Mouse (Mus musculus): ENCODE data around the gene Rad51d. TPM values are rescaled to one million over a fixed set of nuclear protein-coding genes. Genes with fewer than 3 reads are reported as not detected.

Rad51d gene
- total RNA-seq, 1 experiment: 9.1 TPM

- Histone ChIP-seq H3K4me3 (ENCODE audit: insufficient read depth in 1 of 2, low read depth in 1 of 2, low read length in 2 of 2, poor library complexity in 1 of 2, severe bottlenecking in 1 of 2) (no peak overlapping the region), H3K36me3 (ENCODE audit: control insufficient read depth, insufficient read depth, low read length, poor library complexity, severe bottlenecking) (peaks cover 42% of the 10 kb centered on the region), H3K9me3 (ENCODE audit: control insufficient read depth, insufficient read depth, low read depth, low read length) (no peaks in the 10 kb centered on the region), H3K4me1 (ENCODE audit: control insufficient read depth in 2 of 2, insufficient read depth in 2 of 2, low read length in 2 of 2, poor library complexity in 1 of 2) (peaks cover 0 to 4% of the 10 kb centered on the region in 2 experiments; a peak in 1 of 4 replicates), H3K27ac (ENCODE audit: insufficient read depth, low read depth, low read length, poor library complexity, severe bottlenecking) (no peak overlapping the region), H3K9ac (ENCODE audit: insufficient read depth, low read depth, low read length, poor library complexity, severe bottlenecking) (no peak overlapping the region)
- in situ Hi-C loops (cut with MboI; ENCODE audit: low sequenced_read_pairs in 2 of 2, unreplicated experiment in 2 of 2): loop anchor here in 1 of 2 experiments (25.0 kb wide), 1 partner anchor 662 kb away; no protein-coding TSS in a partner anchor
- TF ChIP-seq MAFK (IDR thresholded peaks at IDR 0.05; ENCODE audit: insufficient read depth, low read depth, low read length): no peak
- TF ChIP-seq CHD2 (IDR thresholded peaks at IDR 0.05; ENCODE audit: low read depth, low read length): no peak
- TF ChIP-seq ZNF384 (IDR thresholded peaks at IDR 0.05; ENCODE audit: low read depth, low read length): no peak
- DNase-seq (ENCODE audit: low read depth, low spot score): no peak
These were observed 9.3 kb upstream of the Rad51d start for GRCm38 (mm10) chr11:82899720-82900119.

- Histone ChIP-seq H3K4me3 (ENCODE audit: insufficient read depth in 1 of 2, low read depth in 1 of 2, low read length in 2 of 2, poor library complexity in 1 of 2, severe bottlenecking in 1 of 2) (no peak overlapping the region), H3K9me3 (ENCODE audit: control insufficient read depth, insufficient read depth, low read depth, low read length) (no peaks in the 10 kb centered on the region), H3K9ac (ENCODE audit: insufficient read depth, low read depth, low read length, poor library complexity, severe bottlenecking) (no peak overlapping the region), H3K27ac (ENCODE audit: insufficient read depth, low read depth, low read length, poor library complexity, severe bottlenecking) (no peak overlapping the region), H3K4me1 (ENCODE audit: control insufficient read depth in 2 of 2, insufficient read depth in 2 of 2, low read length in 2 of 2, poor library complexity in 1 of 2) (peaks cover 0 to 4% of the 10 kb centered on the region in 2 experiments; a peak in 1 of 4 replicates), H3K36me3 (ENCODE audit: control insufficient read depth, insufficient read depth, low read length, poor library complexity, severe bottlenecking) (peaks cover 25% of the 10 kb centered on the region)
- DNase-seq (ENCODE audit: low read depth, low spot score): no peak
- in situ Hi-C loops (cut with MboI; ENCODE audit: low sequenced_read_pairs in 2 of 2, unreplicated experiment in 2 of 2): loop anchor here in 1 of 2 experiments (25.0 kb wide), 1 partner anchor 660 kb away; no protein-coding TSS in a partner anchor
- TF ChIP-seq CHD2 (IDR thresholded peaks at IDR 0.05; ENCODE audit: low read depth, low read length) (no peak), MAFK (IDR thresholded peaks at IDR 0.05; ENCODE audit: insufficient read depth, low read depth, low read length) (no peak)
These were observed 7.1 kb upstream of the Rad51d start for GRCm38 (mm10) chr11:82897478-82897877.

GRCm38 (mm10) chr11:82891936-82892335 lies 1.5 kb upstream of the Rad51d start, which contains the start of gene Fndc8:
TSS of gene Fndc8 (plus strand) at chr11:82892124.
- TF ChIP-seq HCFC1 (IDR thresholded peaks at IDR 0.05; ENCODE audit: borderline replicate concordance, insufficient read depth, low read length) (no peak), MAFK (IDR thresholded peaks at IDR 0.05; ENCODE audit: insufficient read depth, low read depth, low read length) (no peak), ZC3H11A (IDR thresholded peaks at IDR 0.05; ENCODE audit: borderline replicate concordance, low read depth, low read length) (no peak), ZNF384 (IDR thresholded peaks at IDR 0.05; ENCODE audit: low read depth, low read length) (no peak), CHD2 (IDR thresholded peaks at IDR 0.05; ENCODE audit: low read depth, low read length) (no peak)
- Histone ChIP-seq H3K9me3 (ENCODE audit: control insufficient read depth, insufficient read depth, low read depth, low read length) (no peaks in the 10 kb centered on the region), H3K9ac (ENCODE audit: insufficient read depth, low read depth, low read length, poor library complexity, severe bottlenecking) (no peak within 1 kb of the TSS), H3K4me1 (ENCODE audit: control insufficient read depth in 2 of 2, insufficient read depth in 2 of 2, low read length in 2 of 2, poor library complexity in 1 of 2) (peaks cover 0 to 4% of the 10 kb centered on the region in 2 experiments; a peak in 1 of 4 replicates), H3K27ac (ENCODE audit: insufficient read depth, low read depth, low read length, poor library complexity, severe bottlenecking) (no peak within 1 kb of the TSS), H3K36me3 (ENCODE audit: control insufficient read depth, insufficient read depth, low read length, poor library complexity, severe bottlenecking) (no peaks in the 10 kb centered on the region), H3K4me3 (ENCODE audit: insufficient read depth in 1 of 2, low read depth in 1 of 2, low read length in 2 of 2, poor library complexity in 1 of 2, severe bottlenecking in 1 of 2) (no peak within 1 kb of the TSS)
- in situ Hi-C loops (cut with MboI; ENCODE audit: low sequenced_read_pairs in 2 of 2, unreplicated experiment in 2 of 2): loop anchor here in 1 of 2 experiments (25.0 kb wide), 1 partner anchor 655 kb away; no protein-coding TSS in a partner anchor
- DNase-seq (ENCODE audit: low read depth, low spot score): no peak

- Histone ChIP-seq H3K9me3 (ENCODE audit: control insufficient read depth, insufficient read depth, low read depth, low read length) (no peaks in the 10 kb centered on the region), H3K27ac (ENCODE audit: insufficient read depth, low read depth, low read length, poor library complexity, severe bottlenecking) (no peak overlapping the region), H3K4me3 (ENCODE audit: insufficient read depth in 1 of 2, low read depth in 1 of 2, low read length in 2 of 2, poor library complexity in 1 of 2, severe bottlenecking in 1 of 2) (peak overlapping the region; percentile 71 to 90), H3K4me1 (ENCODE audit: control insufficient read depth in 2 of 2, insufficient read depth in 2 of 2, low read length in 2 of 2, poor library complexity in 1 of 2) (peaks cover 0 to 5% of the 10 kb centered on the region in 2 experiments; a peak in 1 of 4 replicates), H3K9ac (ENCODE audit: insufficient read depth, low read depth, low read length, poor library complexity, severe bottlenecking) (peak overlapping the region; percentile 75), H3K36me3 (ENCODE audit: control insufficient read depth, insufficient read depth, low read length, poor library complexity, severe bottlenecking) (no peaks in the 10 kb centered on the region)
- no peak for TF ChIP-seq HCFC1 (IDR thresholded peaks at IDR 0.05; ENCODE audit: borderline replicate concordance, insufficient read depth, low read length)
- TF ChIP-seq MAFK (IDR thresholded peaks at IDR 0.05; ENCODE audit: insufficient read depth, low read depth, low read length): no peak
- in situ Hi-C loops (cut with MboI; ENCODE audit: low sequenced_read_pairs in 2 of 2, unreplicated experiment in 2 of 2): loop anchor here in 1 of 2 experiments (25.0 kb wide), 1 partner anchor 652 kb away; no protein-coding TSS in a partner anchor
- no peak for DNase-seq (ENCODE audit: low read depth, low spot score)
These were observed 681 bp downstream of the Rad51d start for GRCm38 (mm10) chr11:82889524-82890341.

Measured in ES-E14 (cell line).